Mouse (Mus musculus) G1E-ER4 (cell line): ENCODE measurements around the gene Smim24. TPM values are rescaled to one million over a fixed set of nuclear protein-coding genes. Genes with fewer than 3 reads are reported as not detected.

Source experiments
- GATA1 ChIP-seq: IDR thresholded peaks from one replicate; pipeline ENCODE4 v1.8.0; 2012; ENCODE audit warnings: low read length, inconsistent platforms
- polyA plus RNA-seq: library from polyadenylated mRNA; stranded (reverse); fragments of >175 nt; gene quantifications from 2 replicates; pipeline ENCODE4 v1.2.3, GENCODE M21; 2012

Gene Smim24
- polyA plus RNA-seq, 1 experiment, result 0.68 TPM

- no peak for TF ChIP-seq GATA1
These were observed 6.4 kb downstream of the Smim24 start for GRCm38 (mm10) chr10:81399296-81399695.

GRCm38 (mm10) chr10:81399798-81400308, 7.0 kb downstream of the Smim24 start:
- TF ChIP-seq GATA1, result no peak

GRCm38 (mm10) chr10:81400371-81401204, 7.7 kb downstream of the Smim24 start:
- no peak for TF ChIP-seq GATA1

- TF ChIP-seq GATA1, result no peak
These were observed 8.3 kb downstream of the Smim24 start for GRCm38 (mm10) chr10:81401205-81401520.

- no peak for TF ChIP-seq GATA1
These were observed 8.8 kb downstream of the Smim24 start for GRCm38 (mm10) chr10:81401521-81402226.

GRCm38 (mm10) chr10:81402227-81402765, 9.4 kb downstream of the Smim24 start:
- no peak for TF ChIP-seq GATA1

- no peak for TF ChIP-seq GATA1
These were observed 10.7 kb downstream of the Smim24 start for GRCm38 (mm10) chr10:81403511-81403910.

GRCm38 (mm10) chr10:81404082-81404481, 11.2 kb downstream of the Smim24 start:
- no peak for TF ChIP-seq GATA1

- TF ChIP-seq GATA1, result no peak
These were observed 11.9 kb downstream of the Smim24 start for GRCm38 (mm10) chr10:81404720-81405119.

GRCm38 (mm10) chr10:81405588-81406201, 12.8 kb downstream of the Smim24 start:
- TF ChIP-seq GATA1, result no peak

- TF ChIP-seq GATA1, result no peak
These were observed 13.9 kb downstream of the Smim24 start for GRCm38 (mm10) chr10:81406504-81407440.

GRCm38 (mm10) chr10:81407539-81408423, 14.9 kb downstream of the Smim24 start:
- no peak for TF ChIP-seq GATA1

- no peak for TF ChIP-seq GATA1
These were observed 15.5 kb downstream of the Smim24 start for GRCm38 (mm10) chr10:81408424-81408729.

- TF ChIP-seq GATA1, result no peak
These were observed 16.0 kb downstream of the Smim24 start for GRCm38 (mm10) chr10:81408871-81409291.
